Mouse (Mus musculus): Measurements from ENCODE around the gene Dnase1. TPM values are rescaled to one million over a fixed set of nuclear protein-coding genes. Genes with fewer than 3 reads are reported as not detected.

Dnase1 gene
- 1.0 and 1.1 TPM in 2 replicates for total RNA-seq (2012; rRNA removed)

- H3K9me3 ChIP-seq (ENCODE audit: control insufficient read depth, insufficient read depth, low read depth, low read length): no peaks in the 10 kb centered on the region
- no peak within 1 kb of the TSS for H3K4me3 ChIP-seq (ENCODE audit: insufficient read depth in 1 of 2, low read depth in 1 of 2, low read length in 2 of 2, poor library complexity in 1 of 2, severe bottlenecking in 1 of 2)
- peaks cover 3 to 12% of the 10 kb centered on the region in 2 experiments; a peak in 2 of 4 replicates for H3K4me1 ChIP-seq (ENCODE audit: control insufficient read depth in 2 of 2, insufficient read depth in 2 of 2, low read length in 2 of 2, poor library complexity in 1 of 2)
- TF ChIP-seq ZC3H11A (IDR thresholded peaks at IDR 0.05; ENCODE audit: borderline replicate concordance, low read depth, low read length) (no peak), HCFC1 (IDR thresholded peaks at IDR 0.05; ENCODE audit: borderline replicate concordance, insufficient read depth, low read length) (no peak), CHD2 (IDR thresholded peaks at IDR 0.05; ENCODE audit: low read depth, low read length) (no peak), MAFK (IDR thresholded peaks at IDR 0.05; ENCODE audit: insufficient read depth, low read depth, low read length) (no peak), ZNF384 (IDR thresholded peaks at IDR 0.05; ENCODE audit: low read depth, low read length) (no peak)
- H3K36me3 ChIP-seq (ENCODE audit: control insufficient read depth, insufficient read depth, low read length, poor library complexity, severe bottlenecking): peaks cover 39% of the 10 kb centered on the region
- in situ Hi-C loops (cut with MboI; ENCODE audit: low sequenced_read_pairs in 2 of 2, unreplicated experiment in 2 of 2): no loop called here
- H3K27ac ChIP-seq (ENCODE audit: insufficient read depth, low read depth, low read length, poor library complexity, severe bottlenecking): no peak within 1 kb of the TSS
- DNase-seq (ENCODE audit: low read depth, low spot score): no peak
- no peak within 1 kb of the TSS for H3K9ac ChIP-seq (ENCODE audit: insufficient read depth, low read depth, low read length, poor library complexity, severe bottlenecking)
Measured at GRCm38 (mm10) chr16:4036807-4037206, at the start of gene Dnase1. Dnase1 (plus strand) TSS chr16:4036942.

GRCm38 (mm10) chr16:3988410-3988809, 48.3 kb upstream of the Dnase1 start:
- in situ Hi-C loops (cut with MboI; ENCODE audit: low sequenced_read_pairs in 2 of 2, unreplicated experiment in 2 of 2): no loop called here
- DNase-seq (ENCODE audit: low read depth, low spot score): no peak
- TF ChIP-seq MAFK (IDR thresholded peaks at IDR 0.05; ENCODE audit: insufficient read depth, low read depth, low read length) (no peak), ZNF384 (IDR thresholded peaks at IDR 0.05; ENCODE audit: low read depth, low read length) (no peak), CHD2 (IDR thresholded peaks at IDR 0.05; ENCODE audit: low read depth, low read length) (no peak), HCFC1 (IDR thresholded peaks at IDR 0.05; ENCODE audit: borderline replicate concordance, insufficient read depth, low read length) (no peak)
- Histone ChIP-seq H3K27ac (ENCODE audit: insufficient read depth, low read depth, low read length, poor library complexity, severe bottlenecking) (no peak overlapping the region), H3K4me3 (ENCODE audit: insufficient read depth in 1 of 2, low read depth in 1 of 2, low read length in 2 of 2, poor library complexity in 1 of 2, severe bottlenecking in 1 of 2) (no peak overlapping the region), H3K4me1 (ENCODE audit: control insufficient read depth in 2 of 2, insufficient read depth in 2 of 2, low read length in 2 of 2, poor library complexity in 1 of 2) (no peaks in the 10 kb centered on the region), H3K9me3 (ENCODE audit: control insufficient read depth, insufficient read depth, low read depth, low read length) (no peaks in the 10 kb centered on the region), H3K36me3 (ENCODE audit: control insufficient read depth, insufficient read depth, low read length, poor library complexity, severe bottlenecking) (peaks cover 63% of the 10 kb centered on the region), H3K9ac (ENCODE audit: insufficient read depth, low read depth, low read length, poor library complexity, severe bottlenecking) (no peak overlapping the region)

GRCm38 (mm10) chr16:4003489-4004398, 33.0 kb upstream of the Dnase1 start, which contains the start of gene Slx4:
Slx4 (minus strand) TSS chr16:4003770.
- peak; percentile 95 for DNase-seq (ENCODE audit: low read depth, low spot score)
- in situ Hi-C loops (cut with MboI; ENCODE audit: low sequenced_read_pairs in 2 of 2, unreplicated experiment in 2 of 2): no loop called here
- Histone ChIP-seq H3K4me3 (ENCODE audit: insufficient read depth in 1 of 2, low read depth in 1 of 2, low read length in 2 of 2, poor library complexity in 1 of 2, severe bottlenecking in 1 of 2) (peak within 1 kb of the TSS; percentile 78 to 84), H3K4me1 (ENCODE audit: control insufficient read depth in 2 of 2, insufficient read depth in 2 of 2, low read length in 2 of 2, poor library complexity in 1 of 2) (peaks cover 3 to 5% of the 10 kb centered on the region in 2 experiments; a peak in 3 of 4 replicates), H3K9me3 (ENCODE audit: control insufficient read depth, insufficient read depth, low read depth, low read length) (no peaks in the 10 kb centered on the region), H3K9ac (ENCODE audit: insufficient read depth, low read depth, low read length, poor library complexity, severe bottlenecking) (peak within 1 kb of the TSS; percentile 88), H3K27ac (ENCODE audit: insufficient read depth, low read depth, low read length, poor library complexity, severe bottlenecking) (peak within 1 kb of the TSS; percentile 50), H3K36me3 (ENCODE audit: control insufficient read depth, insufficient read depth, low read length, poor library complexity, severe bottlenecking) (peaks cover 12% of the 10 kb centered on the region)
- TF ChIP-seq CHD2 (IDR thresholded peaks at IDR 0.05; ENCODE audit: low read depth, low read length): no peak
- TF ChIP-seq ZNF384 (IDR thresholded peaks at IDR 0.05; ENCODE audit: low read depth, low read length): no peak
- peak; percentile 78 for TF ChIP-seq HCFC1 (IDR thresholded peaks at IDR 0.05; ENCODE audit: borderline replicate concordance, insufficient read depth, low read length)

GRCm38 (mm10) chr16:4012882-4013570, 23.7 kb upstream of the Dnase1 start:
- no peak overlapping the region for H3K9ac ChIP-seq (ENCODE audit: insufficient read depth, low read depth, low read length, poor library complexity, severe bottlenecking)
- no peak for DNase-seq (ENCODE audit: low read depth, low spot score)
- no peaks in the 10 kb centered on the region; a peak in 1 of 4 replicates for H3K4me1 ChIP-seq (ENCODE audit: control insufficient read depth in 2 of 2, insufficient read depth in 2 of 2, low read length in 2 of 2, poor library complexity in 1 of 2)
- no peak overlapping the region for H3K4me3 ChIP-seq (ENCODE audit: insufficient read depth in 1 of 2, low read depth in 1 of 2, low read length in 2 of 2, poor library complexity in 1 of 2, severe bottlenecking in 1 of 2)
- TF ChIP-seq HCFC1 (IDR thresholded peaks at IDR 0.05; ENCODE audit: borderline replicate concordance, insufficient read depth, low read length) (no peak), CHD2 (IDR thresholded peaks at IDR 0.05; ENCODE audit: low read depth, low read length) (no peak), ZNF384 (IDR thresholded peaks at IDR 0.05; ENCODE audit: low read depth, low read length) (no peak), MAFK (IDR thresholded peaks at IDR 0.05; ENCODE audit: insufficient read depth, low read depth, low read length) (no peak)
- no peaks in the 10 kb centered on the region for H3K9me3 ChIP-seq (ENCODE audit: control insufficient read depth, insufficient read depth, low read depth, low read length)
- H3K27ac ChIP-seq (ENCODE audit: insufficient read depth, low read depth, low read length, poor library complexity, severe bottlenecking): no peak overlapping the region
- no peaks in the 10 kb centered on the region for H3K36me3 ChIP-seq (ENCODE audit: control insufficient read depth, insufficient read depth, low read length, poor library complexity, severe bottlenecking)
- in situ Hi-C loops (cut with MboI; ENCODE audit: low sequenced_read_pairs in 2 of 2, unreplicated experiment in 2 of 2): no loop called here
